Mouse (Mus musculus) kidney, embryonic 16.5 days (tissue): Measurements from ENCODE around the gene Usp46. TPM values are rescaled to one million over a fixed set of nuclear protein-coding genes. Genes with fewer than 3 reads are reported as not detected.

ENCODE experiments used
- polyA plus RNA-seq: library from polyadenylated mRNA; unstranded; fragments of >200 nt; fragmentation: Nextera tagmentation; extraction: Ambion mirVana; gene quantifications from 2 replicates; pipeline ENCODE4 v1.2.1, GENCODE M21; 2015

Gene Usp46
- polyA plus RNA-seq, 1 experiment from 2014 or later = 27.3 TPM

Other genes starting within 250 kb of the Usp46 start
- gene Rasl11b, start 126.9 kb upstream of the Usp46 start, polyA plus RNA-seq = 75.1 and 78.0 TPM in 2 replicates